Mouse (Mus musculus) cortical plate, adult 2 months (tissue): ENCODE measurements around the gene Zbed4.

ENCODE experiments used
- CTCF ChIP-seq: fragments of 200-500 bp; IDR thresholded peaks from 2 replicates; pipeline ENCODE4 v1.5.1; 2011; ENCODE audit warnings: mild to moderate bottlenecking, control low read depth, low read length; ENCODE audit not compliant: insufficient read depth; ENCODE audit errors: extremely low read depth
- POLR2A ChIP-seq: fragments of 200-500 bp; IDR thresholded peaks from 2 replicates; pipeline ENCODE4 v1.6.1; 2011; ENCODE audit warnings: mild to moderate bottlenecking, low read length, control low read depth; ENCODE audit not compliant: insufficient read depth; ENCODE audit errors: extremely low read depth

DNA sequence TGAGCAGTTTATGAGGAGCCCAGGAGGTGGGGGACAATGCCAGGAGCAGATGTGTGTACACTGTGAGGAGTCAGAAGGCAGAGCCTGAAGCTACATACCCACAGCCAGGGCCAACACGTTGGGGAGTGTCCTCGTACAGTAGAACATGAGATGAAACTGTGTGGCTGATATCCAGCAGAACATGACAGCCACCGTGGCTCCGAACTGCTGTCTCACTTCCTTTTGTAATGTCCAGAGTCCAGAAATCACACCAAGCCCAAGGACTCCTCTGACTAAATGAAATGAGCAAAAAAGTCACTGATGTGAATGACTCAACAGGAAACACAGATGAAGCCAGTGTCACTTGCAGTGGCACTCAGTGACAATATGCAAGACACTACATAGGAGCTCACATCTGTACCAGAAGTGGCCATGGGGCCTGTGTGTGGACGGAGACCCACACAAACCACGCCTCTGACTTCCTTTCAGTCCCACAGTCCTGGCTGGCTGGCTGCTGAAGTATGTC is 63.8 kb downstream of the Zbed4 start:
- TF ChIP-seq CTCF: no peak
- TF ChIP-seq POLR2A: no peak
